Mouse (Mus musculus) frontal cortex, adult 2 months (tissue): ENCODE data around the gene Adcy5. TPM values are rescaled to one million over a fixed set of nuclear protein-coding genes. Genes with fewer than 3 reads are reported as not detected.

Experiments
- DNase-seq, 2 experiments: peaks; one replicate each; pipeline ENCODE4 v3.0.0; 2022; ENCODE audit warnings: low spot score in 1 of 2; ENCODE audit errors: extremely low spot score in 1 of 2
- polyA plus RNA-seq: library from polyadenylated mRNA; depleted of rRNA; stranded (reverse); fragments of >200 nt; gene quantifications from 2 replicates; pipeline ENCODE4 v1.2.3, GENCODE M21; 2012; rRNA removed

The Adcy5 gene
- polyA plus RNA-seq, 1 experiment: 68.5 TPM

DNA sequence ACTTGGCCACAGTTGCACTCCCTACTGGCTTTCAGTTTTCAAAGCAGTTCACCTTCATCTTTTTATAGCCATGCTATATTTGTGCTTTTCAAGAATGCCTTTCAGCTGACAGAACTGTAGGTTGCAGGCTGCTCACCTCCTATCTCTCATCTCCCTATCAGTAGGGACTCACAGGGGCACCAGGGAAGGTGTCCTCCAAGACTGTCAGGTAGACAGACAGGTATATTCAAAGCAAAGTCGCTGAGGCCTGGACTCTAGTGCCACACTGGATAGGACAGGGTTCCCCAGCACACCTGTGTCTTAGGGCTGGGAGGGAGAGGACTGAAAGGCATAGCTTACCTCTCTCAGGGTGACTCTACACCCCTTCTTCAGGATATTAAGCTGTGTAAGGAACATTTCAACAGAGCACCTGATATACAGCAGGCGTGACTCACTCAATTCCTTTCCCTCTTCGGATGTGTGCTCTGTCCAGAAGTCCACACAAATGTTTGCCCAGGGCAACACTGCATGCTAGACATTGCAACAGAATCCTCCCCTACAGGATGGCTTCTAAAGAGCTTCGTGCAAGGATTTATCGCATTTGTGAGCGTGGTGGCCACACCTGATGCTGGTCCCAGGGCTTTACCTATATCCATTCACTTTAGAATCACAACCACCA, 153.9 kb downstream of the Adcy5 start:
- DNase-seq: no peak

DNA sequence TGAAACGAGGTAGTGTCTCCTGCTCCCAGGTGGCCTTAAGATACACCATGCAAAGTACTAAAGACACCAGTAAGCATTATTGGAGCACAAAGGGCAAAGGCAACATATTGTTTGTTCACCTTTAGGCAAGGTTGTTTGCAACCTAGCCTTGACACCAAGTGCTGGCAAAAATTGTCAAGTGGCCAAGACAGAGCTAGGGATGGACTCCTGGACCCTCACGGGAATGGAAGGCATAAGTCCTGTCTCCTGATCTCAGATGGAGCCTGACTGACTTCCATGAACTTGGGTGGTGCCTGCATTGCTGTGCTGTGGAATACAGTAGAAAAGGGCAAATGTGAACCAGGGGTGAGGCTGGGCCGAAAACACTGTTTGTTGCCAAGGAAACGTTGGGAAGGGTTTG, 155.0 kb downstream of the Adcy5 start:
- no peak for DNase-seq

DNA sequence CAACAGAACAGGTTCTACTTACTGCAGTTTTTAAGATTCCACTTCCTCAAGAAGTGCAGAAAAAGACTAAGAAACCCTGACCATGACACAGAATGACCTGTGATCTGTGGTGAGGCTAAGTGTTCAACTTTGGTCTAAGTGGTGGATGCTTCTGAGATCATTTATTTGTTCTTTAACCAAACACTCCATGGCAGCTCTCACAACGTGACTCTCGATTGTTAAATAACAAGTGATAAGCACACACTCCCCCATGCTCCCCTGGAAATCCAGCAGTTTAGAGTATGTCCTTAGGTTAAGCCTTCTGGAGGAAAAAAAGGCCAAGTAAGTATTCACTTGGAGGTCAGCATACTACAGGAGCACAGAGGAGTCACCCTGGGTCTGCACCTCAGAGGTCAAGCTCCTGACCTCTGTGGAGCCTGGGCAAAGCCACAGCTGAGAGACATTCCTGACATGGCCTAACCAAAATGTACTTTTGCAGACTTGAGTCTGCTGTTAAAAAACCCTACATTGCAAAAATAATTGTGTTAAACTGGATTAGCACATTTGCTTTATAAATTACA, 156.0 kb downstream of the Adcy5 start:
- no peak for DNase-seq

DNA sequence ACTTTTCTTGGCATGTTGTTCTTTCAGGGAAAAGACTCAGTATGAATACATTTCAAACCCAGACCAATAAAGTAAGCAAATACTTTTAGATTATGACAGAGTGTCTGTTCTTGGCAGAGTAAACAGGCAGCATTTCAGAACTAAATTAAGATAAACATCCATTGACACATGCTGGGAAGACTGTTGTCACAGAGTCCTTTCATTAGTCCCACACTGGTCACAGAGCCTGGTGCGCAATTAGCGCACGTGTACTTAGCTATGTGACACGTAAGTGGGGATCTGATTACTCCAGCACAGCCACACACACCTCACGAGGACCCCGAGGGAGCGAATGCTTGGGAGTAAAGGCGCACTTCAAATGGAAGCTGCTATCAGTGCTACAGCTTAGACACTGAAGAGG, 156.9 kb downstream of the Adcy5 start:
- DNase-seq: no peak

DNA sequence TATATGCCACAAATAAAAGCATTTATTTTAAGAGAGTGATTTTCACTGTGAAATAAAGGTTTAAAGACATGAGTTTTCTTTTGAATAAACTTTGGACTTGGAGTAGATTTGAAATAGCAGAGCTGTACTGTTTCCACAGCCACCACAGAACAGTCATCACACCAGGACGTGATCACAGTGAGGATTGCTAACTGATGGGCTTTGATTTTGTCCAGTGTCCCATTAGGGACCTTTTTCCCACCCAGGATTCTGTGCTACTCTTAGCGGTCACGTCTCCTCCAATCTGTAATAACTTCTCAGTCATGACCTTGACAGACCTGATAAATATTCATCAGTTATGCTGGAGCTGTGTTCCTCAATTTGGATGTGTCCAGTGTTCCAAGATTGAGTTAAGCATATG, 160.8 kb downstream of the Adcy5 start:
- DNase-seq: no peak

DNA sequence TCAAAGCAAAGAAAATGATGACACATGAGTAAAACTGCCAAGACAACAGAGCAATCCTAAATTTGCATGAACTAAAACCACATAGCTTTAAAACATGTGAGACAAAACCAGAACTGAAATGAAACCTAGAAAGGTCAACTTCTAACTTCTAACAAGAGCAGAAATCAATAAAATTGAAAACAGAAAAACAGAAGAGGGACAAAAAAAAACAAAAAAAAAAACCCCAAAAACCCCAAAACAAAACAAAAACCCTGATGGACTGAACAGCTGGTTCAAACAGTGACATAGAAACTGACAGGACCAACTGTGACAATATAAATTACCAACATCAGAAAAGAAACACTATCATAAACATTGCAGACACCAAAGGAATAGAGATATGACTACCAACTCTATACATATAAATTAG, 162.2 kb downstream of the Adcy5 start:
- DNase-seq: no peak

DNA sequence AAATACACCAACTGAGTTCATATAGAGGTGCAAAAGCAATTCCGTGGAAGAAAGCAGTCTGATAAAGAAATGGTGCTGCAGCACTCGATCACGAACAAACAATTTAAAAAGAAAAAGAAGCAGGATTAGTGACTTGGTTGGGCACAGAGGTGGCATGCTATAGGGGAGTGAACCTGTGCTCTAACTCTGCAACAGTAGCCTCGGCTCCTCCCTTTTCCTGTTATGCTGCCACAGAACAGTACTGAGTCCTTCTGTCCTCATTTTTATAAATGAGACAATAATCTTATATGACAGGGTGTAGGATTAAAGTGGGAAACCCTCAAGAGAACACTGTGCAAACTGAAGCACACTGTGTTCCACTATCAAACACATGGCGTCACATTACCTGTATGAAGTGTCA, 162.8 kb downstream of the Adcy5 start:
- no peak for DNase-seq

DNA sequence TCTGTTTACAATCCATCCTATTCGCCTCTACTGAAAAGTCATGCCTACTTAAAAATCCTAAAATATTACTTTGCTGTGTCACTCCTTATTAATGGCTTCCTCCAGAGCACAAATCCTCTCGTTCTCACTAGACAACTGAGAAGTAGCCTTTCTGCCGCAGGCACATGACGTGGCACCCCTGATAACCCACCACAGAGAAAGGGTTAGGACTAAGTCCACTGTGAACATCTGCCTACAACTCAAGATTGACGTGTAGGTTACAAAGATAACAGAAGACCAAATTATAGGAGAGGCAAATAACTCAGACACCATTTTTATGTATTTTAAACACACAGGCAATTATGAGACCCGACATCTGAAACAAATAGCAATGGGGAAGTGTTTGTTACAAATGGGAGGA, 163.7 kb downstream of the Adcy5 start:
- DNase-seq: no peak

DNA sequence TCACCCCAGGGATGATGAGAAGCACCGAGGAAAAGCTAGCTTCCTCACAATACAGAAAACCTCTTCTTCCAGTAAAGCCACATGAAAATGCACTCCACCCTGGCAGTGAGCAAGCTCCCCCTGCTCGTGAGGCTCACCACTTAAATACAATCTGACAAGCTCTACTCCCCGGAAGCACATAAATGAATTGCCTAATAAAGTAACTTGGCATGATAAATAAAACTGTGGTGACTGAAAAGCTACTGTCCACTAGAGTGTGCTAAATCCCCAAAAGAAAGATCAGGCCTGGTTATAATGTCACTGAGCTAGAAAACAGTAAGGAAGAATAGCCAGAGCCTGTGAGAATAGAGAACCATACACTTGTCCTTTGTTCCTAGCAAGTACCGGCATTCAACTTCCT, 164.7 kb downstream of the Adcy5 start:
- peak in 1 of 2 experiments; percentile 68 for DNase-seq

DNA sequence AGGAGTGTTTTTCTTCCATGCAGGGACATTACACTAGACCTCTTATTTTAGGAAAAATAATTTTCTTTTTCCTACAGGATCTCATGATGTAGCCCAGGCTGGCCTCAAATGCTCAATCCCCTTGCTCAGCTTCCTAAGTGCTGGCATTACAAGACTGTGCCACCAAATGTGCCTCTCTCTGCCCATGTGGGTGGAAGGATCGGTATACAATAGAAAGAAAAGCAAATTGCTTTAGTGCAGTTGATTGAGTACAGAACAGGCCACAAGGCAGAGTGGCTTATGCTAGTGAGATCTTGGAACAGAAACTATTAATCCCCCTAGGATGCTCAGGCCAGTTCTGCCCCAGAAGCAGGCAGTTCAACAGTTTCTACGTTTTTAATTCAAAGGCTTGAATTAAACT, 165.1 kb downstream of the Adcy5 start:
- no peak for DNase-seq

DNA sequence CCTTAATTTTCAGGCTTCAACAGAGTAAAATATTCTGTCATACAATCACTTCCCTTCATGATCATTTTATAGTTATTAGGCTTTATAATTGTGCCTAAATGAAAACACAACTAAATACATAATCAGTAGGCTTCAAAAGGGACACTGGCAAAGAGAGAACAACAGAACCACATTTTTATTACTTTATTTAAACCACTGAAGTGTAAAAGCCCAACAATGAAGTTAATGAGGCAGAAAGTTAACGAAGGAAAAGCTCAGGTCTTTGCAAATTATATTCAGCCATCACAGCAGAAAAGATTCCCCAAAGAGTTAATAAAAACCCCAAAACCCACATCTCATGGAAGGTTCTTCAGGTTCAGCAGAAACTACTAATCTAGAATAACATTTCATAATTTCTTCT, 175.8 kb downstream of the Adcy5 start:
- DNase-seq: no peak

Other genes starting within 250 kb of the Adcy5 start
- 34.0 and 44.7 TPM in 2 replicates for gene Hacd2, start 132.4 kb upstream of the Adcy5 start, polyA plus RNA-seq
- gene Sec22a, start 209.0 kb downstream of the Adcy5 start, polyA plus RNA-seq: 13.4 and 16.6 TPM in 2 replicates